Mouse (Mus musculus): ENCODE measurements around the gene Tmem140. TPM values are rescaled to one million over a fixed set of nuclear protein-coding genes. Genes with fewer than 3 reads are reported as not detected.

Gene Tmem140
- polyA plus RNA-seq, 1 experiment = 17.4 TPM

- Histone ChIP-seq H3K36me3 (ENCODE audit: control insufficient read depth, insufficient read depth, low read length) (peaks cover 28% of the 10 kb centered on the region), H3K4me1 (ENCODE audit: control insufficient read depth, insufficient read depth, insufficient read length) (peaks cover 14% of the 10 kb centered on the region; the same call in 1 of the 2 replicates), H3K27me3 (ENCODE audit: control insufficient read depth, insufficient read depth, low read length) (no peaks in the 10 kb centered on the region), H3K4me3 (ENCODE audit: extremely low read depth, insufficient read depth, insufficient read length) (peak overlapping the region; percentile 42; the same call in 1 of the 2 replicates), H3K27ac (ENCODE audit: insufficient read depth, low read length) (peak overlapping the region; percentile 89)
- 27% methylated on average over 9 of the region's 9 CpGs for WGBS
- DNase-seq (ENCODE audit: low read depth in 1 of 2, low spot score in 2 of 2) = peak; percentile 41 to 61
- TF ChIP-seq CTCF (IDR thresholded peaks at IDR 0.05; ENCODE audit: extremely low read depth, insufficient read depth, insufficient read length, insufficient replicate concordance) (no peak), POLR2A (IDR thresholded peaks at IDR 0.05; ENCODE audit: low read depth, low read length) (no peak)
These were observed 39.0 kb downstream of the Tmem140 start for GRCm38 (mm10) chr6:34901911-34902444.

- Histone ChIP-seq H3K4me1 (ENCODE audit: control insufficient read depth, insufficient read depth, insufficient read length) (peaks cover 14% of the 10 kb centered on the region; the same call in 1 of the 2 replicates), H3K4me3 (ENCODE audit: extremely low read depth, insufficient read depth, insufficient read length) (0 out of 2 replicates have a peak overlapping the region, but pooled peaks have one; percentile 3), H3K36me3 (ENCODE audit: control insufficient read depth, insufficient read depth, low read length) (peaks cover 29% of the 10 kb centered on the region), H3K27me3 (ENCODE audit: control insufficient read depth, insufficient read depth, low read length) (no peaks in the 10 kb centered on the region), H3K27ac (ENCODE audit: insufficient read depth, low read length) (peak overlapping the region; percentile 89; the same call in 1 of the 2 replicates)
- TF ChIP-seq POLR2A (IDR thresholded peaks at IDR 0.05; ENCODE audit: low read depth, low read length) (no peak), CTCF (IDR thresholded peaks at IDR 0.05; ENCODE audit: extremely low read depth, insufficient read depth, insufficient read length, insufficient replicate concordance) (no peak)
- 86% methylated on average over 7 of the region's 7 CpGs for WGBS
- DNase-seq (ENCODE audit: low read depth in 1 of 2, low spot score in 2 of 2) = no peak
These were observed 39.6 kb downstream of the Tmem140 start for GRCm38 (mm10) chr6:34902578-34902977.

- Histone ChIP-seq H3K27ac (ENCODE audit: insufficient read depth, low read length) (no peak overlapping the region), H3K36me3 (ENCODE audit: control insufficient read depth, insufficient read depth, low read length) (peaks cover 31% of the 10 kb centered on the region)
- 87% methylated on average over 5 of the region's 5 CpGs for WGBS
These were observed 40.5 kb downstream of the Tmem140 start for GRCm38 (mm10) chr6:34903441-34903840.

GRCm38 (mm10) chr6:34903851-34904250 is 40.9 kb downstream of the Tmem140 start:
- Histone ChIP-seq H3K36me3 (ENCODE audit: control insufficient read depth, insufficient read depth, low read length) (peaks cover 31% of the 10 kb centered on the region), H3K4me1 (ENCODE audit: control insufficient read depth, insufficient read depth, insufficient read length) (peaks cover 14% of the 10 kb centered on the region; the same call in 1 of the 2 replicates), H3K27me3 (ENCODE audit: control insufficient read depth, insufficient read depth, low read length) (no peaks in the 10 kb centered on the region), H3K27ac (ENCODE audit: insufficient read depth, low read length) (no peak overlapping the region), H3K4me3 (ENCODE audit: extremely low read depth, insufficient read depth, insufficient read length) (no peak overlapping the region)
- TF ChIP-seq CTCF (IDR thresholded peaks at IDR 0.05; ENCODE audit: extremely low read depth, insufficient read depth, insufficient read length, insufficient replicate concordance) = no peak
- no peak for TF ChIP-seq POLR2A (IDR thresholded peaks at IDR 0.05; ENCODE audit: low read depth, low read length)
- WGBS = 85% methylated on average over 10 of the region's 10 CpGs
- DNase-seq (ENCODE audit: low read depth in 1 of 2, low spot score in 2 of 2) = no peak

More at GRCm38 (mm10) chr6:34903441-34903840, 40.5 kb downstream of the Tmem140 start:
- no peak for DNase-seq (ENCODE audit: low read depth in 1 of 2, low spot score in 2 of 2)
- H3K27me3 ChIP-seq (ENCODE audit: control insufficient read depth, insufficient read depth, low read length) = no peaks in the 10 kb centered on the region
- H3K4me3 ChIP-seq (ENCODE audit: extremely low read depth, insufficient read depth, insufficient read length) = no peak overlapping the region
- TF ChIP-seq POLR2A (IDR thresholded peaks at IDR 0.05; ENCODE audit: low read depth, low read length) = no peak
- no peak for TF ChIP-seq CTCF (IDR thresholded peaks at IDR 0.05; ENCODE audit: extremely low read depth, insufficient read depth, insufficient read length, insufficient replicate concordance)
- H3K4me1 ChIP-seq (ENCODE audit: control insufficient read depth, insufficient read depth, insufficient read length) = peaks cover 14% of the 10 kb centered on the region; the same call in 1 of the 2 replicates

GRCm38 (mm10) chr6:34904361-34904760 is 41.4 kb downstream of the Tmem140 start:
- DNase-seq (ENCODE audit: low read depth in 1 of 2, low spot score in 2 of 2) = no peak
- Histone ChIP-seq H3K4me1 (ENCODE audit: control insufficient read depth, insufficient read depth, insufficient read length) (peaks cover 14% of the 10 kb centered on the region; the same call in 1 of the 2 replicates), H3K27me3 (ENCODE audit: control insufficient read depth, insufficient read depth, low read length) (no peaks in the 10 kb centered on the region), H3K27ac (ENCODE audit: insufficient read depth, low read length) (no peak overlapping the region), H3K36me3 (ENCODE audit: control insufficient read depth, insufficient read depth, low read length) (peaks cover 27% of the 10 kb centered on the region), H3K4me3 (ENCODE audit: extremely low read depth, insufficient read depth, insufficient read length) (no peak overlapping the region)
- 91% methylated on average over 6 of the region's 6 CpGs for WGBS
- no peak for TF ChIP-seq CTCF (IDR thresholded peaks at IDR 0.05; ENCODE audit: extremely low read depth, insufficient read depth, insufficient read length, insufficient replicate concordance)
- TF ChIP-seq POLR2A (IDR thresholded peaks at IDR 0.05; ENCODE audit: low read depth, low read length) = no peak

GRCm38 (mm10) chr6:34906125-34906524 is 43.2 kb downstream of the Tmem140 start:
- DNase-seq (ENCODE audit: low read depth in 1 of 2, low spot score in 2 of 2) = no peak
- TF ChIP-seq POLR2A (IDR thresholded peaks at IDR 0.05; ENCODE audit: low read depth, low read length) (no peak), CTCF (IDR thresholded peaks at IDR 0.05; ENCODE audit: extremely low read depth, insufficient read depth, insufficient read length, insufficient replicate concordance) (no peak)
- Histone ChIP-seq H3K4me3 (ENCODE audit: extremely low read depth, insufficient read depth, insufficient read length) (no peak overlapping the region), H3K27ac (ENCODE audit: insufficient read depth, low read length) (no peak overlapping the region), H3K27me3 (ENCODE audit: control insufficient read depth, insufficient read depth, low read length) (no peaks in the 10 kb centered on the region), H3K36me3 (ENCODE audit: control insufficient read depth, insufficient read depth, low read length) (peaks cover 21% of the 10 kb centered on the region), H3K4me1 (ENCODE audit: control insufficient read depth, insufficient read depth, insufficient read length) (peaks cover 19% of the 10 kb centered on the region)
- 83% methylated on average over 2 of the region's 2 CpGs for WGBS

- Histone ChIP-seq H3K4me3 (ENCODE audit: extremely low read depth, insufficient read depth, insufficient read length) (no peak overlapping the region), H3K27me3 (ENCODE audit: control insufficient read depth, insufficient read depth, low read length) (no peaks in the 10 kb centered on the region), H3K36me3 (ENCODE audit: control insufficient read depth, insufficient read depth, low read length) (peaks cover 21% of the 10 kb centered on the region), H3K27ac (ENCODE audit: insufficient read depth, low read length) (no peak overlapping the region), H3K4me1 (ENCODE audit: control insufficient read depth, insufficient read depth, insufficient read length) (peaks cover 19% of the 10 kb centered on the region)
- TF ChIP-seq POLR2A (IDR thresholded peaks at IDR 0.05; ENCODE audit: low read depth, low read length) (no peak), CTCF (IDR thresholded peaks at IDR 0.05; ENCODE audit: extremely low read depth, insufficient read depth, insufficient read length, insufficient replicate concordance) (no peak)
- no peak for DNase-seq (ENCODE audit: low read depth in 1 of 2, low spot score in 2 of 2)
- 90% methylated on average over 4 of the region's 4 CpGs for WGBS
These were observed 43.7 kb downstream of the Tmem140 start for GRCm38 (mm10) chr6:34906661-34907060.

All from spleen, adult 2 months (tissue).